Mouse (Mus musculus) cerebral cortex, adult 2 months (tissue): ENCODE data around the gene Ube2o.

ENCODE experiments used
- WGBS: fragments of 180-500 bp; shearing (Covaris S2); methylation state at CpG from one replicate; pipeline ENCODE4 v1.1.7; 2018; 5-methylcytosine and 5-hydroxymethylcytosine counted together

Ube2o gene

GRCm38 (mm10) chr11:116615735-116616437 is 34.6 kb upstream of the Ube2o start:
- WGBS = 40% methylated on average over 15 of the region's 15 CpGs

- 92% methylated on average over 6 of the region's 6 CpGs for WGBS
Measured at GRCm38 (mm10) chr11:116613234-116613633, 32.0 kb upstream of the Ube2o start.

- 100% methylated on average over 1 of the region's 1 CpGs for WGBS
Measured at GRCm38 (mm10) chr11:116612554-116612953, 31.3 kb upstream of the Ube2o start.

- WGBS = 88% methylated on average over 9 of the region's 9 CpGs
Measured at GRCm38 (mm10) chr11:116611883-116612282, 30.6 kb upstream of the Ube2o start.

GRCm38 (mm10) chr11:116611168-116611567 is 29.9 kb upstream of the Ube2o start:
- 94% methylated on average over 9 of the region's 9 CpGs for WGBS

- WGBS = 90% methylated on average over 15 of the region's 15 CpGs
Measured at GRCm38 (mm10) chr11:116609965-116610630, 28.9 kb upstream of the Ube2o start.

GRCm38 (mm10) chr11:116607717-116608116 is 26.5 kb upstream of the Ube2o start:
- 93% methylated on average over 3 of the region's 3 CpGs for WGBS

- 96% methylated on average over 12 of the region's 12 CpGs for WGBS
Measured at GRCm38 (mm10) chr11:116604097-116604496, 22.9 kb upstream of the Ube2o start.

- WGBS = 92% methylated on average over 10 of the region's 10 CpGs
Measured at GRCm38 (mm10) chr11:116603339-116603738, 22.1 kb upstream of the Ube2o start.

GRCm38 (mm10) chr11:116602043-116602442 is 20.8 kb upstream of the Ube2o start:
- 91% methylated on average over 8 of the region's 8 CpGs for WGBS

- 97% methylated on average over 8 of the region's 8 CpGs for WGBS
Measured at GRCm38 (mm10) chr11:116601166-116601565, 19.9 kb upstream of the Ube2o start.

- 96% methylated on average over 15 of the region's 15 CpGs for WGBS
Measured at GRCm38 (mm10) chr11:116599230-116599629, 18.0 kb upstream of the Ube2o start.

- WGBS = 92% methylated on average over 8 of the region's 8 CpGs
Measured at GRCm38 (mm10) chr11:116598193-116598592, 16.9 kb upstream of the Ube2o start.

GRCm38 (mm10) chr11:116596766-116597165 is 15.5 kb upstream of the Ube2o start:
- 89% methylated on average over 19 of the region's 19 CpGs for WGBS

- 84% methylated on average over 4 of the region's 4 CpGs for WGBS
Measured at GRCm38 (mm10) chr11:116593345-116593744, 12.1 kb upstream of the Ube2o start.

GRCm38 (mm10) chr11:116591621-116592020 is 10.4 kb upstream of the Ube2o start:
- WGBS = 80% methylated on average over 4 of the region's 4 CpGs

- 73% methylated on average over 8 of the region's 8 CpGs for WGBS
Measured at GRCm38 (mm10) chr11:116589574-116589973, 8.3 kb upstream of the Ube2o start.

- 40% methylated on average over 14 of the region's 14 CpGs for WGBS
Measured at GRCm38 (mm10) chr11:116589020-116589531, 7.8 kb upstream of the Ube2o start.

GRCm38 (mm10) chr11:116586801-116587631 is 5.8 kb upstream of the Ube2o start:
- WGBS = 26% methylated on average over 23 of the region's 23 CpGs

GRCm38 (mm10) chr11:116586310-116586709 is 5.1 kb upstream of the Ube2o start, which contains the start of gene Aanat:
TSS of gene Aanat (plus strand) at chr11:116586432.
- WGBS = 83% methylated on average over 5 of the region's 5 CpGs

GRCm38 (mm10) chr11:116585682-116586081 is 4.4 kb upstream of the Ube2o start:
- 94% methylated on average over 6 of the region's 6 CpGs for WGBS
